Mouse (Mus musculus) liver, adult 2 months (tissue): ENCODE measurements around the gene Coro2b. TPM values are rescaled to one million over a fixed set of nuclear protein-coding genes. Genes with fewer than 3 reads are reported as not detected.

Source experiments
- DNase-seq: peaks from one replicate; pipeline ENCODE4 v3.0.0-alpha.2; 2011; ENCODE audit warnings: low read depth, low spot score; ENCODE audit errors: extremely low read depth
- H3K27ac ChIP-seq: fragments of 200-500 bp; replicated peaks from 2 replicates; pipeline ENCODE4 v1.5.1; 2012; ENCODE audit warnings: low read depth, mild to moderate bottlenecking, control low read depth, inconsistent platforms, low read length; ENCODE audit not compliant: insufficient read depth
- H3K27me3 ChIP-seq: fragments of 200-500 bp; 2 replicates; pipeline ENCODE4 v1.6.1; 2012; ENCODE audit warnings: mild to moderate bottlenecking, moderate library complexity, low read length, inconsistent platforms; ENCODE audit not compliant: control insufficient read depth, insufficient read depth
- H3K36me3 ChIP-seq: fragments of 200-500 bp; 2 replicates; pipeline ENCODE4 v1.6.1; 2012; ENCODE audit warnings: low read length, inconsistent platforms; ENCODE audit not compliant: control insufficient read depth, insufficient read depth
- H3K4me1 ChIP-seq: fragments of 200-500 bp; 2 replicates; pipeline ENCODE4 v1.6.1; 2011; ENCODE audit warnings: low read length; ENCODE audit not compliant: control insufficient read depth, insufficient read depth
- H3K4me3 ChIP-seq: fragments of 200-500 bp; 2 replicates; pipeline ENCODE4 v1.5.1; 2011; ENCODE audit warnings: low read depth, mild to moderate bottlenecking, control low read depth, low read length, moderate library complexity; ENCODE audit not compliant: insufficient read depth
- H3K79me2 ChIP-seq: fragments of 200-500 bp; 2 replicates; pipeline ENCODE4 v1.6.1; 2012; ENCODE audit warnings: inconsistent platforms, mild to moderate bottlenecking, low read length, moderate library complexity; ENCODE audit not compliant: control insufficient read depth, insufficient read depth
- H3K9ac ChIP-seq: fragments of 200-500 bp; 2 replicates; pipeline ENCODE4 v1.6.1; 2012; ENCODE audit warnings: low read depth, mild to moderate bottlenecking, control low read depth, inconsistent platforms, low read length
- CTCF ChIP-seq: fragments of 200-500 bp; IDR thresholded peaks from 2 replicates; pipeline ENCODE4 v1.5.1; 2011; ENCODE audit warnings: low read depth, low read length, control low read depth
- POLR2A ChIP-seq: fragments of 200-500 bp; IDR thresholded peaks from 2 replicates; pipeline ENCODE4 v1.6.1; 2011; ENCODE audit warnings: low read length, control low read depth; ENCODE audit not compliant: insufficient read depth; ENCODE audit errors: extremely low read depth
- WGBS: fragments of 180-500 bp; shearing (Covaris S2); methylation state at CpG from one replicate; pipeline ENCODE4 v1.1.7; 2018; 5-methylcytosine and 5-hydroxymethylcytosine counted together
- polyA plus RNA-seq: library from polyadenylated mRNA; depleted of rRNA; stranded (reverse); fragments of >200 nt; gene quantifications from 2 replicates; pipeline ENCODE4 v1.2.3, GENCODE M21; 2012
- total RNA-seq: library from RNA; depleted of rRNA; stranded (reverse); fragments of >200 nt; gene quantifications from 2 replicates; pipeline ENCODE4 v1.2.3, GENCODE M21; 2014

Gene Coro2b
- total and polyA plus RNA-seq, 2 experiments: 1.5 to 2.7 TPM

DNA sequence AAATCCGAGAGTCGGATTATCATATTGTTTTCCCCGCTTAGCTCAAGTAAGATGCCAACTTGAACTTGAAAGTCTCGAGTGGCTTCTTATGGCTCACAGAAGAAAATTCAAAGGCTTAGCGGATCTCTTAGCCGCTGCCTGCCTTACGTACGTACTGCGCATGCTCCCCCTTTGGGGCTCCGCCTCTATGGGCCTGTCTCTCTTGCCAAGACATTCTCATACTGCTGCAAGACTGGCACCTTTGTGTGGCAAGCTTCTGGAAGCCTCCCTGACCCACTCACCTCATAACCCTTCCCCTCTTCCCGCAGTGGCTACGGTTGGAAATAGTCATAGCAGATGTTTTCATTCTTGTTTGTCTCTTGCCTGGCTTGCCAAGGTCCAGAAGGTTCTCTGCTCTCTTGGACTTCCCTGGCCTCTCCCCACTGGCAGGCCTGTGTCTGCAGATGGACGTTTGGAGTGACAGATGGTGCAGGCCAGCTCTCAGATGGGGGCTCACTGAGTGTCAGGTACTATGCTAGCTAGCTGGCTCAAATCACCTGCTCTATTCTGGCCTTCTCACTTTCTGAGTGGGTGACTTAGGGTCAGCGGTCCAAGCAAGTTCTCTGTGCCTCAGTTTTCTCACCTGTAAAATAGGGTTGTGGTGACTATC is 65.2 kb downstream of the Coro2b start:
- WGBS: 89% methylated on average over 14 of the region's 14 CpGs
- Histone ChIP-seq H3K4me3 (no peak overlapping the region), H3K36me3 (no peaks in the 10 kb centered on the region), H3K27me3 (no peaks in the 10 kb centered on the region), H3K4me1 (no peaks in the 10 kb centered on the region), H3K79me2 (no peaks in the 10 kb centered on the region), H3K27ac (no peak overlapping the region), H3K9ac (no peak overlapping the region)
- peak; percentile 16 for DNase-seq
- TF ChIP-seq CTCF (no peak), POLR2A (no peak)

DNA sequence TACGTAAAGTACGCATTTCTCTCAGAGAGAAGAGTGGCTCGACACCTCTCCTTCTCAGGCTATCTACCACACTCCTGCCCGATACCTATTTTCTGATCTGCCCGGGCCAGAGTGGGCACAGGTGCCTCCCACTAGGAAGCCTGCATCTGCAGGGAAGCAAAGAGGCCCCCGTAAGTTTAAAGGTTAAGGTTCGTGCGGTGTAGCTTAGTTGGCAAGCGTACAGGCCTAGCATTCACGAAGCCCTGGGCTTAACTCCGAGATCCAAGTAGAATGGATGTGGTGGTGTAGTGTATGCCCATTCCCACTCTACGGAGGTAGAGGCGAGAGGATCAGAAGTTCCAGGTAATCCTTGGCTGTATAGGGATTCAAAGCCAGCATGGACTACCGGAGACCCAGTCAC is 65.8 kb downstream of the Coro2b start:
- no peak for DNase-seq
- 89% methylated on average over 14 of the region's 14 CpGs for WGBS
- Histone ChIP-seq H3K27ac (no peak overlapping the region), H3K9ac (no peak overlapping the region), H3K79me2 (no peaks in the 10 kb centered on the region), H3K4me1 (no peaks in the 10 kb centered on the region), H3K27me3 (no peaks in the 10 kb centered on the region), H3K4me3 (no peak overlapping the region), H3K36me3 (no peaks in the 10 kb centered on the region)
- TF ChIP-seq CTCF: no peak
- no peak for TF ChIP-seq POLR2A

DNA sequence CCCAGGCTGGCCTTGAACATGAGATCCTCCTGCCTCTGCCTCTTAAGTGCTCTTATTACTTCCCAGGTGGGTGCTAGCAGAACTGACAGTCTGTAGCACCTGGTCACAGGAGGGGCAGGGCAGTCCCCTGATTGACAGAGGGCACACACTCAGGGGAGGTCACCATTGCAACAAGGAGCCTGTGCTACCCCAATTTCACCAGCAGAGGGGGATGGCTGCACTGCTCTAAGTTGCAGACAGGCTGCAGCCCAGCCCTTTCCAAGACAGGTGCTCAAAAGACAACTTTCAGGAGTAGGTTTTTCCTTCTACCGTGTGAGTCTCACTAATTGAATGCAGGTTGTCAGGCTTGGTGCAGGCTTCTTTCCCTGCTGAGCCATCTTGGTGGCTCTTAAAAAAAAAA is 66.4 kb downstream of the Coro2b start:
- H3K27me3 ChIP-seq: no peaks in the 10 kb centered on the region
- H3K4me3 ChIP-seq: no peak overlapping the region
- no peaks in the 10 kb centered on the region for H3K36me3 ChIP-seq
- 10% methylated on average over 1 of the region's 1 CpGs for WGBS
- H3K79me2 ChIP-seq: no peaks in the 10 kb centered on the region
- no peak overlapping the region for H3K27ac ChIP-seq
- H3K4me1 ChIP-seq: no peaks in the 10 kb centered on the region
- TF ChIP-seq CTCF: peak; percentile 99
- TF ChIP-seq POLR2A: no peak
- DNase-seq: peak; percentile 55
- H3K9ac ChIP-seq: no peak overlapping the region

DNA sequence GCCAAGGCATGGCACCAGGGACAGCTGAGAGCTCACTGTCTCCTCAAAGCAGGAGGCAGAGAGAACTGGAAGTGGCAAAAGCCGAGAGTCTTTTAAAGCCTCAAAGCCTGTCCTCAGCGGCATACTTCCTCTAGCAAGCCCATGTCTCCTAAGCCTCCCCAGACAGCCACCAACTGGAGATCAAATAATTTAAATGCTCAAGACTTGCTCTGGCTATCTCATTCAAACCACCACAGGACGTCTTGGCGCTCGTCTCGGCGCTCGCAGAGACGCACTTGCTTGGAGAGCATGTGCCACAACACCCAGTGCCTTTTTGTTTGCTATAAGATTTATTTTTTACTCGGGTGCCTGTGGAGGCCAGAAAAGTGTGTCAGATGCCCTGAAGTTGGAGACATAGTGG is 67.1 kb downstream of the Coro2b start:
- no peaks in the 10 kb centered on the region for H3K79me2 ChIP-seq
- no peak overlapping the region for H3K4me3 ChIP-seq
- H3K27ac ChIP-seq: no peak overlapping the region
- H3K4me1 ChIP-seq: no peaks in the 10 kb centered on the region
- H3K9ac ChIP-seq: no peak overlapping the region
- TF ChIP-seq CTCF (no peak), POLR2A (no peak)
- DNase-seq: no peak
- no peaks in the 10 kb centered on the region for H3K36me3 ChIP-seq
- no peaks in the 10 kb centered on the region for H3K27me3 ChIP-seq
- 85% methylated on average over 10 of the region's 10 CpGs for whole genome bisulfite sequencing

DNA sequence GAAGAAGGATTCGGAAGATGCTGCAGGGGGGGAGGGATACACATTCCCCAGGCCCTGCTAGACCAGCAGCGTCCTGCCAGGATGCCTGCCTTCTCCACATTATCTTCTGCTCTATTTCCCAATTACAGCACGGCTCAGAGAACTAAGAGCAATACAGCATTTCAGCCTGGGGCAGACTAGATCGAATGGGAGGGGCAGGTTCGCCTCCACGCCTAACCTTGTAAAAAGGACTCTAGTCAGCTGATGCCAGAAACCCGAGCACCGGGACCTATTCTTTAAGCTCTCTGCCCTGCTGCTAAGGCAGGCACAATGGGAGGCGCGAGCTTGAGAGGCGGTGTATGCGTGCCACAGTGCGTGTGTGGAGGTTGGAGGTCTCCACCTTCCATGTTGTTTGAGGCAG is 67.7 kb downstream of the Coro2b start:
- no peak for DNase-seq

DNA sequence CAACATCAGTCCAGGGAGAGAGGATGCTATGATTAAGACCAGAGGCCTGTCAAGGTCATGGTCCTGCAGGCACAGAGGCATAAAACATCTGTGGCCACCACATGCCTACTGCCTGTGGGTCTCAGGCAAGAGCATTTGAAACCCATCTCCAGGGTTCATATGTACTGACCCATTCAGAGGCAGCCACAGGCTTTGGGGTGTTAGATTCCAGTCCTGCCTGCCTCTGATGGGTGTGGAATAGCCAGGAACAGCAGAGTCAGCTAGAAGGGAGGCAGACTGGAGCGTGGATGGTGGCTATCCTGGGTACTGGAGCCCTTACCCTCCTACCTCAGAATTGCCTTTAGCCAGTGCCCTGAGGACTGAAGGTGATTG is 69.4 kb downstream of the Coro2b start:
- Histone ChIP-seq H3K9ac (no peak overlapping the region), H3K27ac (no peak overlapping the region), H3K79me2 (no peaks in the 10 kb centered on the region), H3K36me3 (no peaks in the 10 kb centered on the region), H3K4me3 (no peak overlapping the region), H3K27me3 (no peaks in the 10 kb centered on the region), H3K4me1 (no peaks in the 10 kb centered on the region)
- WGBS: 79% methylated on average over 1 of the region's 1 CpGs
- DNase-seq: no peak
- TF ChIP-seq POLR2A (no peak), CTCF (no peak)

More for the DNA sequence above, 67.7 kb downstream of the Coro2b start:
- Histone ChIP-seq H3K4me3 (no peak overlapping the region), H3K79me2 (no peaks in the 10 kb centered on the region), H3K27me3 (no peaks in the 10 kb centered on the region), H3K36me3 (no peaks in the 10 kb centered on the region), H3K27ac (no peak overlapping the region), H3K9ac (no peak overlapping the region), H3K4me1 (no peaks in the 10 kb centered on the region)
- TF ChIP-seq POLR2A: no peak
- TF ChIP-seq CTCF: no peak
- WGBS: 72% methylated on average over 13 of the region's 13 CpGs
